Mouse (Mus musculus): Measurements from ENCODE around the gene Acot3.

- TF ChIP-seq POLR2A (IDR thresholded peaks at IDR 0.05; ENCODE audit: control insufficient read depth, extremely low read depth, insufficient read depth, low read length, poor library complexity): no peak
- no peak for TF ChIP-seq CTCF (IDR thresholded peaks at IDR 0.05; ENCODE audit: borderline replicate concordance, control insufficient read depth, extremely low read depth, insufficient read depth, low read length, poor library complexity)
Measured at GRCm38 (mm10) chr12:84107692-84108091, 55.7 kb downstream of the Acot3 start.

All from thymus, adult 2 months (tissue).